Mouse (Mus musculus): ENCODE results near the gene Hoxa10. TPM values are rescaled to one million over a fixed set of nuclear protein-coding genes. Genes with fewer than 3 reads are reported as not detected.

The Hoxa10 gene
- polyA plus RNA-seq, 1 experiment from 2014 or later = 294 TPM

GRCm38 (mm10) chr6:52228475-52229465 lies 11.9 kb downstream of the Hoxa10 start:
- no peak for ATAC-seq (ENCODE audit: insufficient number of reproducible peaks, insufficient read depth, low FRiP score, low TSS enrichment, low read depth)
- H3K36me3 ChIP-seq = peaks cover 53% of the 10 kb centered on the region
- H3K9me3 ChIP-seq = no peaks in the 10 kb centered on the region
- H3K4me3 ChIP-seq (replicated peaks) = peak overlapping the region; percentile 78
- peak overlapping the region; percentile 100 for H3K9ac ChIP-seq (replicated peaks)
- H3K4me2 ChIP-seq = peak overlapping the region; percentile 96
- peak overlapping the region; percentile 100 for H3K27ac ChIP-seq
- H3K4me1 ChIP-seq (replicated peaks) = peaks cover 7% of the 10 kb centered on the region; the same call in 1 of the 2 replicates
- H3K27me3 ChIP-seq = no peaks in the 10 kb centered on the region
- WGBS = under 1% methylated on average over 38 of the region's 38 CpGs

GRCm38 (mm10) chr6:52227470-52228222 lies 13.0 kb downstream of the Hoxa10 start:
- peak overlapping the region; percentile 96 for H3K4me2 ChIP-seq
- no peaks in the 10 kb centered on the region for H3K9me3 ChIP-seq
- peaks cover 7% of the 10 kb centered on the region; the same call in 1 of the 2 replicates for H3K4me1 ChIP-seq (replicated peaks)
- H3K4me3 ChIP-seq (replicated peaks) = peak overlapping the region; percentile 89
- 2% methylated on average over 11 of the region's 11 CpGs for WGBS
- H3K27me3 ChIP-seq = no peaks in the 10 kb centered on the region
- no peak for ATAC-seq (ENCODE audit: insufficient number of reproducible peaks, insufficient read depth, low FRiP score, low TSS enrichment, low read depth)
- H3K27ac ChIP-seq = peak overlapping the region; percentile 99
- H3K36me3 ChIP-seq = peaks cover 44% of the 10 kb centered on the region
- peak overlapping the region; percentile 100 for H3K9ac ChIP-seq (replicated peaks)

GRCm38 (mm10) chr6:52226569-52227257 lies 13.9 kb downstream of the Hoxa10 start:
- peak overlapping the region; percentile 96 for H3K4me2 ChIP-seq
- ATAC-seq (ENCODE audit: insufficient number of reproducible peaks, insufficient read depth, low FRiP score, low TSS enrichment, low read depth) = peak; percentile 27
- under 1% methylated on average over 26 of the region's 26 CpGs for WGBS

GRCm38 (mm10) chr6:52225612-52226568 lies 14.8 kb downstream of the Hoxa10 start:
- H3K36me3 ChIP-seq = peaks cover 32% of the 10 kb centered on the region
- ATAC-seq (ENCODE audit: insufficient number of reproducible peaks, insufficient read depth, low FRiP score, low TSS enrichment, low read depth) = peak; percentile 64
- H3K9me3 ChIP-seq = no peaks in the 10 kb centered on the region
- H3K9ac ChIP-seq (replicated peaks) = peak overlapping the region; percentile 100
- H3K4me3 ChIP-seq (replicated peaks) = peak overlapping the region; percentile 89
- peaks cover 13% of the 10 kb centered on the region for H3K4me1 ChIP-seq (replicated peaks)
- WGBS = under 1% methylated on average over 66 of the region's 69 CpGs
- H3K27me3 ChIP-seq = no peaks in the 10 kb centered on the region
- peak overlapping the region; percentile 99 for H3K27ac ChIP-seq
- H3K4me2 ChIP-seq = peak overlapping the region; percentile 96

More at GRCm38 (mm10) chr6:52226569-52227257, 13.9 kb downstream of the Hoxa10 start:
- Histone ChIP-seq H3K4me1 (replicated peaks) (peaks cover 7% of the 10 kb centered on the region), H3K9me3 (no peaks in the 10 kb centered on the region), H3K27ac (peak overlapping the region; percentile 99), H3K9ac (replicated peaks) (peak overlapping the region; percentile 100), H3K36me3 (peaks cover 34% of the 10 kb centered on the region), H3K4me3 (replicated peaks) (peak overlapping the region; percentile 89), H3K27me3 (no peaks in the 10 kb centered on the region)

- H3K9me3 ChIP-seq = no peaks in the 10 kb centered on the region
- WGBS = under 1% methylated on average over 36 of the region's 36 CpGs
- no peaks in the 10 kb centered on the region for H3K27me3 ChIP-seq
- H3K4me1 ChIP-seq (replicated peaks) = peaks cover 21% of the 10 kb centered on the region
- H3K36me3 ChIP-seq = peaks cover 27% of the 10 kb centered on the region
- peak overlapping the region; percentile 100 for H3K9ac ChIP-seq (replicated peaks)
- H3K27ac ChIP-seq = peak overlapping the region; percentile 99
- peak overlapping the region; percentile 96 for H3K4me2 ChIP-seq
- ATAC-seq (ENCODE audit: insufficient number of reproducible peaks, insufficient read depth, low FRiP score, low TSS enrichment, low read depth) = no peak
- H3K4me3 ChIP-seq (replicated peaks) = peak overlapping the region; percentile 89
Observed at GRCm38 (mm10) chr6:52224895-52225611, 15.6 kb downstream of the Hoxa10 start.

- peak overlapping the region; percentile 89 for H3K4me3 ChIP-seq (replicated peaks)
- H3K9ac ChIP-seq (replicated peaks) = peak overlapping the region; percentile 100
- no peaks in the 10 kb centered on the region for H3K27me3 ChIP-seq
Observed at GRCm38 (mm10) chr6:52223939-52224760, 16.5 kb downstream of the Hoxa10 start.

GRCm38 (mm10) chr6:52222729-52223128 lies 17.9 kb downstream of the Hoxa10 start:
- no peaks in the 10 kb centered on the region for H3K9me3 ChIP-seq
- no peak for ATAC-seq (ENCODE audit: insufficient number of reproducible peaks, insufficient read depth, low FRiP score, low TSS enrichment, low read depth)
- no peaks in the 10 kb centered on the region; the same call in 1 of the 2 replicates for H3K27me3 ChIP-seq
- peak overlapping the region; percentile 100 for H3K9ac ChIP-seq (replicated peaks)
- H3K4me2 ChIP-seq = peak overlapping the region; percentile 96
- H3K36me3 ChIP-seq = peaks cover 14% of the 10 kb centered on the region
- 2% methylated on average over 13 of the region's 13 CpGs for WGBS
- peak overlapping the region; percentile 99 for H3K27ac ChIP-seq
- H3K4me1 ChIP-seq (replicated peaks) = peaks cover 44% of the 10 kb centered on the region
- H3K4me3 ChIP-seq (replicated peaks) = peak overlapping the region; percentile 89

More at GRCm38 (mm10) chr6:52223939-52224760, 16.5 kb downstream of the Hoxa10 start:
- ATAC-seq (ENCODE audit: insufficient number of reproducible peaks, insufficient read depth, low FRiP score, low TSS enrichment, low read depth) = no peak
- Histone ChIP-seq H3K9me3 (no peaks in the 10 kb centered on the region), H3K4me1 (replicated peaks) (peaks cover 29% of the 10 kb centered on the region), H3K36me3 (peaks cover 20% of the 10 kb centered on the region), H3K27ac (peak overlapping the region; percentile 99), H3K4me2 (peak overlapping the region; percentile 96)
- WGBS = under 1% methylated on average over 24 of the region's 24 CpGs

- Histone ChIP-seq H3K4me2 (peak overlapping the region; percentile 96), H3K9me3 (no peaks in the 10 kb centered on the region), H3K27ac (peak overlapping the region; percentile 99), H3K9ac (replicated peaks) (peak overlapping the region; percentile 100), H3K27me3 (no peaks in the 10 kb centered on the region; the same call in 1 of the 2 replicates), H3K4me3 (replicated peaks) (peak overlapping the region; percentile 89), H3K36me3 (peaks cover 14% of the 10 kb centered on the region), H3K4me1 (replicated peaks) (peaks cover 45% of the 10 kb centered on the region)
- WGBS = under 1% methylated on average over 21 of the region's 21 CpGs
- peak; percentile 34 for ATAC-seq (ENCODE audit: insufficient number of reproducible peaks, insufficient read depth, low FRiP score, low TSS enrichment, low read depth)
Observed at GRCm38 (mm10) chr6:52221993-52222685, 18.5 kb downstream of the Hoxa10 start.

Data from limb, embryonic 12.5 days (tissue).